Mouse (Mus musculus) layer of hippocampus, adult 2 months (tissue): ENCODE measurements at regions not wholly inside any gene's neighbourhood (a gene's known extent, or its start where the extent isn't known, plus 50 kb on each side); places are given as distances from the start of the nearest gene placed in this dataset.

Experiments
- DNase-seq, 2 experiments: peaks; one replicate each; pipeline ENCODE4 v3.0.0; 2022; ENCODE audit warnings: low spot score in 2 of 2
- H3K27ac ChIP-seq: fragments of 200-600 bp; 2 replicates; pipeline ENCODE4 v1.8.1; 2022
- H3K4me3 ChIP-seq: fragments of 200-600 bp; 2 replicates; pipeline ENCODE4 v1.8.1; 2022; ENCODE audit warnings: mild to moderate bottlenecking
- CTCF ChIP-seq: fragments of 200-600 bp; conservative IDR thresholded peaks from 2 replicates; pipeline ENCODE4 v1.8.1; 2022; ENCODE audit warnings: antibody characterized with exemption, mild to moderate bottlenecking, moderate library complexity

DNA sequence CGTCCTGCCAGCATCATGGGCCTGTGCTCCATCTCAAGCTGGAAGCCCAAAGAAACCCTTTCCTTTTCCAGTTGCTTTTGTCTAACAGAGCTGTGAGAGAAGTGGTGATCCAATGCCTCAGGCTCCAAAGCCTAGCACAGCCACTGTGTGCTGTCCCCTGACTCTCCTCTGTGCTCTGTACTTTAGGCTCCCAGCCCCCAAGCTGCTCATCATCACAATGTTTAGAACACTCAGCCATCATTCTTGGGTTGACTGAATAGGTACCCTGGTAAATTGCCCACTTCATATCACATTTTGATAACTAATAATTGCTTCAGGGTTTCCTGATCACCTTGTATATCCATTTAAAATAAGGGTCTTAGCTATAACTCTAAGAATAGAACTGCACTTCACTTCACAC is 178.8 kb downstream of the Ifng start:
- no peak for TF ChIP-seq CTCF
- no peak for DNase-seq
- Histone ChIP-seq H3K4me3 (no peak overlapping the region), H3K27ac (no peak overlapping the region)

DNA sequence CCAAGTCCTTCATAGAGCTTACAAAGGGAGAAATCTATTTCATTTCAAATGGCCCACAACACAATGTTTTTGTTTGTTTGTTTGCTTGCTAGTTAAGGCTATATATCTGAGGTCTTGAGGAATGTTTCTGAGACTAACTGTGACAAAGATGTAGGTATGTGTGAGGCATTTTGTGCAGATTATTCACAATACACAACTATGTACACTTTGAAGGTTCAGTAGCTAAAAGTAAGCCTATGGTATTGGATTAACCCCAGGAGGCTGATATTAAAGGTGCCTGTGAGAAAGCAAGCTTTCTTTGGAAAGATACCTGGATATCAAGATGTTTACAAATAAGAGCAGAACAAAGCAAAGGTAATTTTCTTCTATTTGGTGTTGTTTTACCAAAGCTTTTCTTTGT is 179.8 kb downstream of the Ifng start:
- H3K27ac ChIP-seq, result no peak overlapping the region
- DNase-seq, result no peak
- no peak for TF ChIP-seq CTCF
- H3K4me3 ChIP-seq, result no peak overlapping the region

DNA sequence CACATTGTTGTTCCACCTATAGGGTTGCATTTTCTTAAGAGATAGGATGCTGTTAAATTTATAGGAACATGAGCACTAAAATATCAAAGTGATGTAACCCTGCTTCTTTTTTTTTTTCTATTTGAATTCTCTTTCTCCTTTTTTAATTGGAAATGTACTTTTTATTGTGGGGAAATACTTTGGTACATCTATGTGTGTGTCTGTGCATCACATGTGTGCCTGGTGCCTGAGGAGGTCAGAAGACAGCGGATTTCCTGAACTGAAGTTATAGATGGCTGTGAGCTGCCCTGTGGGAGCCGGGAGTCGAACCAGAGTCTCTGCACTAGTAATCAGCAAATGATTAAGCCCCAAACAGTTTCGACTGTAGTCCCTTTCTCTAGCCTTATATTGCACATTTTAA is 180.7 kb downstream of the Ifng start:
- H3K4me3 ChIP-seq, result no peak overlapping the region
- no peak overlapping the region for H3K27ac ChIP-seq
- TF ChIP-seq CTCF, result no peak
- no peak for DNase-seq

DNA sequence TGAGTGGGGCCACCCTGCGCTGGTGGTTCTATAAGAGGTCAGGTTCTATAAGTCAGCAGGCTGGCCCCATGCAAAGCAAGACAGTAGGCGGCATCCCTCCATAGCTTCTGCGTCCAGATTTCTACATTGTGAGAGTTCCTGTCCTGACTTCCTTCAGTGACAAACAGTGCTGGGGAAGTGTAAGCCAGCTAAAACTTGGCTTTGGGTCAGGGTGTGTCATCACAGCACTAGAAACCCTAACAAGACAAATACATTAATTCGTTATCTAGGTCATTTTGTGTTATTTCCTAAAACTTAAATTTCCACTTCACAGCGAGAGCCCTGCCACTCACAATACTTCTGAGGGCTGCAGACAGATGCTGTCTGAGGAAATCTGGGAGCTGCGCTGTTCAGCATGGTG is 181.3 kb downstream of the Ifng start:
- Histone ChIP-seq H3K27ac (no peak overlapping the region), H3K4me3 (no peak overlapping the region)
- no peak for DNase-seq
- TF ChIP-seq CTCF, result no peak

GRCm38 (mm10) chr10:118622916-118623315 is 182.1 kb downstream of the Ifng start:
- Histone ChIP-seq H3K4me3 (no peak overlapping the region), H3K27ac (no peak overlapping the region)
- DNase-seq, result no peak
- TF ChIP-seq CTCF, result no peak

- no peak overlapping the region for H3K4me3 ChIP-seq
- no peak for DNase-seq
- H3K27ac ChIP-seq, result no peak overlapping the region
- no peak for TF ChIP-seq CTCF
Observed at GRCm38 (mm10) chr10:118624368-118624767, 183.5 kb downstream of the Ifng start.

DNA sequence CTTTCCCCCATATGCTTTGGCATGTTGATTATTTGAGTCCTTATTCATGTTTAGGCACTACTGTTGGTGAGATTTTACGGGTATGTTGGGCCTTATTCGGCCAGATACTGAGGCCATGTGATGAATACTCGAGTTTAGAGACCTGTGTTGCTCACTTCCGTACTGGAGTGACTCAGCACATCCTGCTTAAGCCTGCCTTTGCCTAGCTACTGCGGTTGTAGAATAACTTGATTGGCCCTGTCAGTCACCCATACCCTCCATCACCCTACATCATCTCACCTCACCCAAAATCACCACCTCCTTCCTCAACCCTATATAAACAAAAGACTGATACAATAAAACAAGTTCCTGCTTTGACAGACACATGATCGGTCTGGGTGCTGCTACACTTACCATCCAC is 187.2 kb downstream of the Ifng start:
- DNase-seq, result no peak
- Histone ChIP-seq H3K27ac (no peak overlapping the region), H3K4me3 (no peak overlapping the region)
- no peak for TF ChIP-seq CTCF

- no peak for DNase-seq
- no peak overlapping the region for H3K27ac ChIP-seq
- H3K4me3 ChIP-seq, result no peak overlapping the region
- TF ChIP-seq CTCF, result no peak
Observed at GRCm38 (mm10) chr10:118629360-118630040, 188.7 kb downstream of the Ifng start.

DNA sequence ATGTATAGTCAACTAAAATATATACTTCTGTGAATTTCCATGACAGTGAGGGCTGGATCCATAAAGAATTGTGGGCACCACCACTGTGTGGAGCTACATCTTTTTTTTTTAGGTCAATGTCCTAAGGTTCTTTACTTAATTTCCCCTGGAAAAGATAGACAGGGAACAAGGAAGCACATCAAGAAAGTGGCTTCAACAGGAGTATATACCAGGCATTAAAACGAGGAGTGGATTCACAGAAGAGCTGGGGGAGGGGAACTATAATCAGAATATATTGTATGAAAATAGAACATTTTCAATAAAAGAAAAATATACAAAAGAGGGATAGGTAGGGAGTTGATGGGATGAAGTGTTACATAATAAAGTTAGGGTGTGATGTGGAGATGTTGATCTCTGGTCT is 190.9 kb downstream of the Ifng start:
- Histone ChIP-seq H3K4me3 (no peak overlapping the region), H3K27ac (no peak overlapping the region)
- no peak for DNase-seq
- no peak for TF ChIP-seq CTCF

GRCm38 (mm10) chr10:118632187-118632586 is 191.3 kb downstream of the Ifng start:
- no peak for TF ChIP-seq CTCF
- Histone ChIP-seq H3K27ac (no peak overlapping the region), H3K4me3 (no peak overlapping the region)
- no peak for DNase-seq

GRCm38 (mm10) chr10:118633429-118633828 is 192.6 kb downstream of the Ifng start:
- no peak for TF ChIP-seq CTCF
- Histone ChIP-seq H3K4me3 (no peak overlapping the region), H3K27ac (no peak overlapping the region)
- DNase-seq, result no peak

DNA sequence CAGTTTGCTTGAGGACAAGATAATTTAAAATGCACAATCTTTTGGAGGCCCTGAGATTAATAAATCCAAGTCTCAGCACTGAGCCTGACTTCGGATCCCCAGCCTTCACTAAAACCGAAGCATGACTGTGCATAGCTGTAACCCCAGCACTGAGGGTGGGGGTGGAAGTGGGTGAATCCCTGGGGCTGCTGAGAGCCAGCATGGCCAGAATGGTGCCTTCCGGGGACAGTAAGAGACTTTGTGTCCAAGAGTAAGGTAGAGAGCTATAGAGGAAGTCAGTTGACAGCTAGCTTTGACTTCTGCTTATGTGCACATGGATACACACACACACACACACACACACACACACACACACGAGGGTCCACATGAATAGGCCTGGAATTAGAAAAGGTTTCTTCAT is 198.3 kb downstream of the Ifng start:
- no peak for DNase-seq
- no peak for TF ChIP-seq CTCF
- H3K27ac ChIP-seq, result no peak overlapping the region
- H3K4me3 ChIP-seq, result no peak overlapping the region

GRCm38 (mm10) chr10:118640121-118640809 is 199.4 kb downstream of the Ifng start:
- peak in 1 of 2 experiments; percentile 13 for DNase-seq
- peak overlapping the region; percentile 4; the same call in 1 of the 2 replicates for H3K4me3 ChIP-seq
- peak overlapping the region; percentile 64 for H3K27ac ChIP-seq
- TF ChIP-seq CTCF, result no peak
